Mouse (Mus musculus) spleen, adult 2 months (tissue): ENCODE results near the gene Syt8. TPM values are rescaled to one million over a fixed set of nuclear protein-coding genes. Genes with fewer than 3 reads are reported as not detected.

ENCODE experiments used
- DNase-seq, 2 experiments: peaks; one replicate each; pipeline versions ENCODE4 v3.0.0 to v3.0.0-alpha.2; 2012 to 2021; ENCODE audit warnings: low spot score in 2 of 2, low read depth in 1 of 2
- H3K27ac ChIP-seq: fragments of 200-500 bp; 2 replicates; pipeline ENCODE4 v1.5.1; 2012; ENCODE audit warnings: low read length, inconsistent platforms; ENCODE audit not compliant: insufficient read depth
- H3K27me3 ChIP-seq: fragments of 200-500 bp; 2 replicates; pipeline ENCODE4 v1.6.1; 2012; ENCODE audit warnings: mild to moderate bottlenecking, moderate library complexity, low read length, inconsistent platforms; ENCODE audit not compliant: control insufficient read depth, insufficient read depth
- H3K36me3 ChIP-seq: fragments of 200-500 bp; 2 replicates; pipeline ENCODE4 v1.6.1; 2012; ENCODE audit warnings: mild to moderate bottlenecking, low read length, inconsistent platforms; ENCODE audit not compliant: control insufficient read depth, insufficient read depth
- H3K4me1 ChIP-seq: fragments of 200-500 bp; 2 replicates; pipeline ENCODE4 v1.6.1; 2011; ENCODE audit warnings: inconsistent platforms; ENCODE audit not compliant: control insufficient read depth, insufficient read depth, insufficient read length
- H3K4me3 ChIP-seq: fragments of 200-500 bp; 2 replicates; pipeline ENCODE4 v1.5.1; 2011; ENCODE audit warnings: mild to moderate bottlenecking, inconsistent platforms; ENCODE audit not compliant: insufficient read depth, insufficient read length; ENCODE audit errors: extremely low read depth
- CTCF ChIP-seq: fragments of 200-500 bp; IDR thresholded peaks from 2 replicates; pipeline ENCODE4 v1.5.1; 2011; ENCODE audit warnings: mild to moderate bottlenecking, inconsistent platforms; ENCODE audit not compliant: insufficient read depth, insufficient read length, insufficient replicate concordance; ENCODE audit errors: extremely low read depth
- POLR2A ChIP-seq: fragments of 200-500 bp; IDR thresholded peaks from 2 replicates; pipeline ENCODE4 v1.6.1; 2011; ENCODE audit warnings: low read depth, low read length, inconsistent platforms
- WGBS: fragments of 180-500 bp; shearing (Covaris S2); methylation state at CpG from one replicate; pipeline ENCODE4 v1.1.7; 2018; 5-methylcytosine and 5-hydroxymethylcytosine counted together
- polyA plus RNA-seq: library from polyadenylated mRNA; depleted of rRNA; stranded (reverse); fragments of >200 nt; gene quantifications from 2 replicates; pipeline ENCODE4 v1.2.3, GENCODE M21; 2012

Syt8 gene
- polyA plus RNA-seq, 1 experiment: 0.94 TPM

GRCm38 (mm10) chr7:142418679-142419078 is 16.0 kb upstream of the Syt8 start:
- Histone ChIP-seq H3K27me3 (no peaks in the 10 kb centered on the region), H3K4me3 (no peak overlapping the region), H3K4me1 (peaks cover 3% of the 10 kb centered on the region; the same call in 1 of the 2 replicates), H3K36me3 (no peaks in the 10 kb centered on the region), H3K27ac (no peak overlapping the region)
- no peak for TF ChIP-seq CTCF
- TF ChIP-seq POLR2A: no peak
- no peak for DNase-seq
- 94% methylated on average over 8 of the region's 8 CpGs for WGBS

- no peak overlapping the region for H3K4me3 ChIP-seq
- H3K27me3 ChIP-seq: no peaks in the 10 kb centered on the region
- no peak for TF ChIP-seq CTCF
- TF ChIP-seq POLR2A: no peak
- no peak for DNase-seq
- peaks cover 3% of the 10 kb centered on the region; the same call in 1 of the 2 replicates for H3K4me1 ChIP-seq
- 65% methylated on average over 5 of the region's 5 CpGs for WGBS
- no peak overlapping the region for H3K27ac ChIP-seq
- H3K36me3 ChIP-seq: no peaks in the 10 kb centered on the region
These were observed 14.8 kb upstream of the Syt8 start for GRCm38 (mm10) chr7:142419887-142420286.

- 51% methylated on average over 2 of the region's 2 CpGs for WGBS
- TF ChIP-seq CTCF (no peak), POLR2A (no peak)
- Histone ChIP-seq H3K36me3 (no peaks in the 10 kb centered on the region), H3K4me1 (peaks cover 3% of the 10 kb centered on the region; the same call in 1 of the 2 replicates), H3K27ac (no peak overlapping the region), H3K4me3 (no peak overlapping the region), H3K27me3 (no peaks in the 10 kb centered on the region)
- no peak for DNase-seq
These were observed 12.8 kb upstream of the Syt8 start for GRCm38 (mm10) chr7:142421826-142422225.

GRCm38 (mm10) chr7:142425641-142426213 is 8.9 kb upstream of the Syt8 start:
- WGBS: 58% methylated on average over 11 of the region's 11 CpGs
- DNase-seq: no peak
- no peaks in the 10 kb centered on the region for H3K27me3 ChIP-seq
- no peak overlapping the region for H3K4me3 ChIP-seq
- no peak overlapping the region for H3K27ac ChIP-seq
- no peaks in the 10 kb centered on the region for H3K36me3 ChIP-seq
- TF ChIP-seq CTCF (no peak), POLR2A (no peak)
- peaks cover 3% of the 10 kb centered on the region; the same call in 1 of the 2 replicates for H3K4me1 ChIP-seq

- Histone ChIP-seq H3K27ac (no peak overlapping the region), H3K27me3 (no peaks in the 10 kb centered on the region), H3K36me3 (no peaks in the 10 kb centered on the region), H3K4me3 (no peak overlapping the region), H3K4me1 (no peaks in the 10 kb centered on the region)
- DNase-seq: no peak
- WGBS: 49% methylated on average over 7 of the region's 7 CpGs
- TF ChIP-seq CTCF: peak; percentile 19; the same call in 1 of the 2 replicates
- TF ChIP-seq POLR2A: no peak
These were observed 6.4 kb upstream of the Syt8 start for GRCm38 (mm10) chr7:142428213-142428612.

GRCm38 (mm10) chr7:142430160-142430678 is 4.4 kb upstream of the Syt8 start:
- Histone ChIP-seq H3K4me3 (no peak overlapping the region), H3K27me3 (no peaks in the 10 kb centered on the region), H3K4me1 (no peaks in the 10 kb centered on the region), H3K36me3 (no peaks in the 10 kb centered on the region), H3K27ac (no peak overlapping the region)
- no peak for DNase-seq
- no peak for TF ChIP-seq POLR2A
- TF ChIP-seq CTCF: no peak
- WGBS: 47% methylated on average over 12 of the region's 12 CpGs

GRCm38 (mm10) chr7:142431106-142431505 is 3.5 kb upstream of the Syt8 start:
- Histone ChIP-seq H3K36me3 (no peaks in the 10 kb centered on the region), H3K27me3 (no peaks in the 10 kb centered on the region), H3K27ac (no peak overlapping the region), H3K4me1 (no peaks in the 10 kb centered on the region), H3K4me3 (no peak overlapping the region)
- TF ChIP-seq POLR2A (no peak), CTCF (no peak)
- DNase-seq: no peak
- WGBS: 96% methylated on average over 14 of the region's 14 CpGs
